In genomic region chr4:152226901-152227486, GRCm38 (mm10) we compare ENCODE assay signal across 8 mouse cellular contexts. TPM values are rescaled to one million over a fixed set of nuclear protein-coding genes. Genes with fewer than 3 reads are reported as not detected.
DNase-seq lines count a peak whose midpoint lies in the region; ATAC-seq lines count a peak whose summit lies in the region.
"Had no signal": no experiment of that assay in that cellular context is flagged by ENCODE, and none has a peak within 500 bp of the region (broad histone marks: within the 10 kb centered on the region; RNA-seq: fewer than 3 reads in every experiment).

No protein-coding gene starts in this region.

- DNase-seq in neural tube, embryonic 10.5 days (ENCODE audit: extremely low spot score, low spot score), result no peak
- DNase-seq in frontal cortex, postnatal 36 days (ENCODE audit: low spot score in 2 of 2), result peak; percentile 71 to 90
- DNase-seq in left cerebral cortex, postnatal 14 days (ENCODE audit: low spot score in 2 of 2), result peak; percentile 67 to 88
- no peak for DNase-seq in spleen, adult 18-20 months
- no peak for DNase-seq in liver
- DNase-seq: kidney, postnatal 14 days had no signal

- peaks cover 25% of the 10 kb centered on the region for H3K36me3 ChIP-seq in neural tube, embryonic 13.5 days

- WGBS in neural tube, embryonic 13.5 days, result 79% methylated on average over 13 of the region's 13 CpGs

- no peak overlapping the region for H3K4me2 ChIP-seq in neural tube, embryonic 13.5 days

- no peak overlapping the region for H3K4me3 ChIP-seq in neural tube, embryonic 13.5 days

- peaks cover 23% of the 10 kb centered on the region for H3K27me3 ChIP-seq in neural tube, embryonic 13.5 days

- 0 out of 2 replicates have a peak, but pooled peaks have one; percentile 34 for ATAC-seq in neural tube, embryonic 13.5 days (ENCODE audit: low read depth)
- ATAC-seq in activated CD4-positive, CD25-positive, alpha-beta regulatory T cell, adult 4 months, result no peak

- intact Hi-C loops in left cerebral cortex, postnatal 14 days (cut with DNase I), result loop anchor here (5.0 kb wide), 1 partner anchor 35 kb away; no protein-coding TSS in a partner anchor

- no peak overlapping the region for H3K9ac ChIP-seq in neural tube, embryonic 13.5 days

- H3K27ac ChIP-seq in neural tube, embryonic 13.5 days (replicated peaks), result peak overlapping the region; percentile 30; the same call in 1 of the 2 replicates

- H3K4me1 ChIP-seq in neural tube, embryonic 13.5 days (replicated peaks), result peaks cover 16% of the 10 kb centered on the region

- H3K9me3 ChIP-seq in neural tube, embryonic 13.5 days, result no peaks in the 10 kb centered on the region

RNA-seq across cellular contexts. Expression of gene Gpr153, which starts 47.0 kb away (rescaled TPM):
- 10.7 and 11.8 TPM in 2 replicates for polyA plus RNA-seq in neural tube, embryonic 13.5 days (2015; fragmentation: Nextera tagmentation; extraction: Ambion mirVana)
- 10 to 100 TPM; 31.2 to 31.6 TPM for total RNA-seq in left cerebral cortex, postnatal 14 days (2021)
- polyA plus RNA-seq in activated CD4-positive, CD25-positive, alpha-beta regulatory T cell, adult 4 months (2017; shearing (Covaris generic)), result not detected

RNA-seq across cellular contexts. Expression of gene Acot7, which starts 49.1 kb away (rescaled TPM):
- polyA plus RNA-seq in neural tube, embryonic 13.5 days (2015; fragmentation: Nextera tagmentation; extraction: Ambion mirVana), result 316 and 346 TPM in 2 replicates
- total RNA-seq in left cerebral cortex, postnatal 14 days (2021), result 100 to 1,000 TPM; 377 to 378 TPM
- polyA plus RNA-seq in activated CD4-positive, CD25-positive, alpha-beta regulatory T cell, adult 4 months (2017; shearing (Covaris generic)), result 100 to 1,000 TPM; 134 to 172 TPM

Comparison
In these comparisons a context has a peak if more than half of its experiments do, and no peak if none do; other contexts are left out.
1. DNase-seq: peak in frontal cortex, postnatal 36 days (2 of 2) and left cerebral cortex, postnatal 14 days (2 of 2); none in neural tube, embryonic 10.5 days (single experiment), spleen, adult 18-20 months (0 of 2) and liver (single experiment).
2. RNA of gene Gpr153, which starts 47.0 kb away (polyA plus RNA-seq): 10.7 to 11.8 TPM in neural tube, embryonic 13.5 days; not detected in activated CD4-positive, CD25-positive, alpha-beta regulatory T cell, adult 4 months; every median in the first group is over 10 times any median in the second.